Mouse (Mus musculus) urinary bladder, postnatal 36 days (tissue): Measurements from ENCODE around the gene Pigk.

Experiments used
- DNase-seq, 2 experiments: peaks; one replicate each; pipeline ENCODE4 v3.0.0; 2022; ENCODE audit warnings: low spot score in 2 of 2, mixed read lengths in 1 of 2

The Pigk gene

GRCm38 (mm10) chr3:152981988-152982387, 268.1 kb downstream of the Pigk start, which contains the start of gene St6galnac5:
St6galnac5 (minus strand) TSS chr3:152982246.
- no peak for DNase-seq

GRCm38 (mm10) chr3:152990787-152991186, 276.9 kb downstream of the Pigk start:
- DNase-seq: no peak

- DNase-seq: no peak
Measured at GRCm38 (mm10) chr3:152993608-152994007, 279.7 kb downstream of the Pigk start.

GRCm38 (mm10) chr3:152998106-152998505, 284.2 kb downstream of the Pigk start:
- DNase-seq: no peak

- DNase-seq: no peak
Measured at GRCm38 (mm10) chr3:152998901-152999300, 285.0 kb downstream of the Pigk start.

- no peak for DNase-seq
Measured at GRCm38 (mm10) chr3:153006893-153007292, 293.0 kb downstream of the Pigk start.

- DNase-seq: no peak
Measured at GRCm38 (mm10) chr3:153016355-153016754, 302.5 kb downstream of the Pigk start.

- no peak for DNase-seq
Measured at GRCm38 (mm10) chr3:153018051-153018450, 304.2 kb downstream of the Pigk start.

GRCm38 (mm10) chr3:153024016-153024415, 310.1 kb downstream of the Pigk start:
- no peak for DNase-seq
